Mouse (Mus musculus): ENCODE results near the gene Ror2. TPM values are rescaled to one million over a fixed set of nuclear protein-coding genes. Genes with fewer than 3 reads are reported as not detected.

Ror2 gene
- polyA plus RNA-seq, 1 experiment from 2014 or later, result 11.7 TPM

DNA sequence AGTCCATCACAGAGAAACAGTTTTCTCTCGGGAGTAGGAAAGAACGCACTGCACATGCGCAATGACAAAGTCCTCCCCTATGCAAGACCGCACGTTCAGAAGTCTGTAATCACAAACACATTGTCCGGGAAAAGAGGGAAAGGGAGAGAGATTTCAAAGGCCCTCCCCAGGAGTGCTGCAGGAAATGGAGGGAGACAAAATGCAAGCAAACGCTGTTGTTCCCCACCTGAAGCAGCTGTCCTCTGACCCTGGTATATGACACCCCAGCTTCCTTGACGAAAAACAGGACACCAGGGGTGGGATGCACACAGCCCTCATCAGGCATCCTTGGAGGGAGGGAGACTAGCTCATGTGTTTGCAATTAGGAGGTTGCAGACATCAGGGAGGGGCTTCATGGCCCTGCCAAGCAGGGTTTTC, 102.8 kb downstream of the Ror2 start:
- WGBS, result 59% methylated on average over 8 of the region's 8 CpGs
- Histone ChIP-seq H3K36me3 (no peaks in the 10 kb centered on the region), H3K4me3 (no peak overlapping the region), H3K4me1 (peaks cover 18% of the 10 kb centered on the region), H3K27ac (replicated peaks) (no peak overlapping the region), H3K27me3 (peaks cover 14% of the 10 kb centered on the region; the same call in 1 of the 2 replicates), H3K9ac (replicated peaks) (no peak overlapping the region), H3K4me2 (replicated peaks) (no peak overlapping the region), H3K9me3 (no peaks in the 10 kb centered on the region)
- no peak for ATAC-seq (ENCODE audit: low FRiP score, low read depth)

GRCm38 (mm10) chr13:53178594-53178993, 107.3 kb downstream of the Ror2 start:
- ATAC-seq (ENCODE audit: low FRiP score, low read depth), result no peak
- Histone ChIP-seq H3K4me3 (no peak overlapping the region), H3K36me3 (no peaks in the 10 kb centered on the region), H3K4me2 (replicated peaks) (peak overlapping the region; percentile 28), H3K27ac (replicated peaks) (peak overlapping the region; percentile 30; the same call in 1 of the 2 replicates), H3K9me3 (no peaks in the 10 kb centered on the region), H3K27me3 (peaks cover 26% of the 10 kb centered on the region; the same call in 1 of the 2 replicates), H3K4me1 (peaks cover 25% of the 10 kb centered on the region), H3K9ac (replicated peaks) (no peak overlapping the region)
- 3% methylated on average over 13 of the region's 13 CpGs for WGBS

- H3K27me3 ChIP-seq, result peaks cover 26% of the 10 kb centered on the region; the same call in 1 of the 2 replicates
- no peaks in the 10 kb centered on the region for H3K36me3 ChIP-seq
- H3K4me1 ChIP-seq, result peaks cover 22% of the 10 kb centered on the region
- H3K27ac ChIP-seq (replicated peaks), result peak overlapping the region; percentile 46; the same call in 1 of the 2 replicates
- no peak overlapping the region for H3K9ac ChIP-seq (replicated peaks)
- H3K9me3 ChIP-seq, result no peaks in the 10 kb centered on the region
- WGBS, result 18% methylated on average over 4 of the region's 4 CpGs
- no peak; the same call in 1 of the 2 replicates for ATAC-seq (ENCODE audit: low FRiP score, low read depth)
- H3K4me3 ChIP-seq, result no peak overlapping the region
- peak overlapping the region; percentile 28 for H3K4me2 ChIP-seq (replicated peaks)
These were observed 107.8 kb downstream of the Ror2 start for GRCm38 (mm10) chr13:53178171-53178570.

GRCm38 (mm10) chr13:53177424-53177718, 108.6 kb downstream of the Ror2 start:
- no peaks in the 10 kb centered on the region for H3K36me3 ChIP-seq
- no peak overlapping the region for H3K4me3 ChIP-seq
- no peak overlapping the region for H3K4me2 ChIP-seq (replicated peaks)
- H3K27ac ChIP-seq (replicated peaks), result no peak overlapping the region
- no peak overlapping the region for H3K9ac ChIP-seq (replicated peaks)
- H3K27me3 ChIP-seq, result peaks cover 26% of the 10 kb centered on the region; the same call in 1 of the 2 replicates
- ATAC-seq (ENCODE audit: low FRiP score, low read depth), result no peak
- 60% methylated on average over 7 of the region's 7 CpGs for WGBS
- peaks cover 22% of the 10 kb centered on the region for H3K4me1 ChIP-seq
- H3K9me3 ChIP-seq, result no peaks in the 10 kb centered on the region

GRCm38 (mm10) chr13:53176695-53177423, 109.1 kb downstream of the Ror2 start:
- WGBS, result 80% methylated on average over 10 of the region's 10 CpGs
- H3K27ac ChIP-seq (replicated peaks), result no peak overlapping the region
- no peak for ATAC-seq (ENCODE audit: low FRiP score, low read depth)
- H3K4me2 ChIP-seq (replicated peaks), result no peak overlapping the region
- H3K27me3 ChIP-seq, result peaks cover 26% of the 10 kb centered on the region; the same call in 1 of the 2 replicates
- no peaks in the 10 kb centered on the region for H3K36me3 ChIP-seq
- no peak overlapping the region for H3K4me3 ChIP-seq
- no peaks in the 10 kb centered on the region for H3K9me3 ChIP-seq
- H3K9ac ChIP-seq (replicated peaks), result no peak overlapping the region
- peaks cover 22% of the 10 kb centered on the region for H3K4me1 ChIP-seq

DNA sequence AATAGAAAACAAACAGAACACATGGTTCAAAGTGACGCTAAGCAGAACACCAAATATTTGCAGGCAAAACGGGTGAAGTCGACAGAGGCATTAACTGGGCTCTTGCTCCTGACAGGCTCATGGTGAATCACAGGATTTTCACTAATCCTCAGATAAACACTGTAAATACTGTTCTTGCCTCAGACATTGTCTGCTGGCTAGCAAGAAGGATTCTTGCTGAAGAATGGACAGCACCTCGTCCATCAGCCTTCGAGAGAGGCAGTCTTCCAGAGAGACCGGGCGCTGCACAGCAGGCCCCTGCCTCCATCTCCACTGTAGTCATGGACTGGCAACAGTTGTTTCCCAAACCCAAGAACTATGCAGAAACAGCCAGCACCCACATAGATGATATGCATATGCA, 110.9 kb downstream of the Ror2 start:
- H3K27me3 ChIP-seq, result peaks cover 19% of the 10 kb centered on the region; the same call in 1 of the 2 replicates
- peaks cover 22% of the 10 kb centered on the region for H3K4me1 ChIP-seq
- ATAC-seq (ENCODE audit: low FRiP score, low read depth), result no peak
- no peak overlapping the region for H3K9ac ChIP-seq (replicated peaks)
- no peak overlapping the region for H3K4me3 ChIP-seq
- H3K9me3 ChIP-seq, result no peaks in the 10 kb centered on the region
- WGBS, result 75% methylated on average over 7 of the region's 7 CpGs
- H3K36me3 ChIP-seq, result no peaks in the 10 kb centered on the region
- H3K4me2 ChIP-seq (replicated peaks), result no peak overlapping the region
- H3K27ac ChIP-seq (replicated peaks), result no peak overlapping the region

GRCm38 (mm10) chr13:53163671-53164070, 122.3 kb downstream of the Ror2 start:
- no peaks in the 10 kb centered on the region for H3K27me3 ChIP-seq
- H3K4me3 ChIP-seq, result no peak overlapping the region
- no peak for ATAC-seq (ENCODE audit: low FRiP score, low read depth)
- WGBS, result 70% methylated on average over 10 of the region's 10 CpGs
- peaks cover 21% of the 10 kb centered on the region for H3K4me1 ChIP-seq
- H3K4me2 ChIP-seq (replicated peaks), result no peak overlapping the region
- no peaks in the 10 kb centered on the region for H3K36me3 ChIP-seq
- no peak overlapping the region for H3K9ac ChIP-seq (replicated peaks)
- no peak overlapping the region for H3K27ac ChIP-seq (replicated peaks)
- H3K9me3 ChIP-seq, result no peaks in the 10 kb centered on the region

DNA sequence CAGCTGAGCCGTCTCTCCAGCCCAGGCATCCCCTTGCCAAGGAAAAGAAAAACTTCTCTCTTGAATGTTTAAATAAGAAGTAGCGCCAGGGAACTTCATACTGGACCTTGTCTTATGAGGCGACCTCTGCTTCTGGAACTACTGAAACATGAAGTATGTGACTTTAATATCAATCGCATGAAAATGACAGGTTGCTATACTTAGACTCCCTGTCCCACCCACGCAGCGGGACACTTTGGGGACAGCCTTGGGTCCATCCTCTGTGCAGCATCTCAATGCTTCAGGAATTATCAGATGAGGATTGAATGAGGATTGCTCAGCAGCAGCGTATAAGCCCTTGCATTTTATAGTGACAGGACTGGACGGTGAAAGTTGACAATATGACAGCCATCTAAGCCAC, 122.9 kb downstream of the Ror2 start:
- ATAC-seq (ENCODE audit: low FRiP score, low read depth), result no peak
- WGBS, result 81% methylated on average over 8 of the region's 8 CpGs
- H3K27ac ChIP-seq (replicated peaks), result no peak overlapping the region
- peaks cover 21% of the 10 kb centered on the region for H3K4me1 ChIP-seq
- H3K27me3 ChIP-seq, result no peaks in the 10 kb centered on the region
- no peaks in the 10 kb centered on the region for H3K9me3 ChIP-seq
- no peaks in the 10 kb centered on the region for H3K36me3 ChIP-seq
- H3K4me2 ChIP-seq (replicated peaks), result no peak overlapping the region
- H3K9ac ChIP-seq (replicated peaks), result no peak overlapping the region
- H3K4me3 ChIP-seq, result no peak overlapping the region

GRCm38 (mm10) chr13:53159501-53159900, 126.4 kb downstream of the Ror2 start:
- H3K9me3 ChIP-seq, result no peaks in the 10 kb centered on the region
- no peaks in the 10 kb centered on the region for H3K36me3 ChIP-seq
- 95% methylated on average over 5 of the region's 6 CpGs for WGBS
- no peak overlapping the region for H3K27ac ChIP-seq (replicated peaks)
- H3K27me3 ChIP-seq, result no peaks in the 10 kb centered on the region
- no peak for ATAC-seq (ENCODE audit: low FRiP score, low read depth)
- H3K4me2 ChIP-seq (replicated peaks), result no peak overlapping the region
- no peak overlapping the region for H3K9ac ChIP-seq (replicated peaks)
- H3K4me3 ChIP-seq, result no peak overlapping the region
- H3K4me1 ChIP-seq, result peaks cover 16% of the 10 kb centered on the region; the same call in 1 of the 2 replicates

DNA sequence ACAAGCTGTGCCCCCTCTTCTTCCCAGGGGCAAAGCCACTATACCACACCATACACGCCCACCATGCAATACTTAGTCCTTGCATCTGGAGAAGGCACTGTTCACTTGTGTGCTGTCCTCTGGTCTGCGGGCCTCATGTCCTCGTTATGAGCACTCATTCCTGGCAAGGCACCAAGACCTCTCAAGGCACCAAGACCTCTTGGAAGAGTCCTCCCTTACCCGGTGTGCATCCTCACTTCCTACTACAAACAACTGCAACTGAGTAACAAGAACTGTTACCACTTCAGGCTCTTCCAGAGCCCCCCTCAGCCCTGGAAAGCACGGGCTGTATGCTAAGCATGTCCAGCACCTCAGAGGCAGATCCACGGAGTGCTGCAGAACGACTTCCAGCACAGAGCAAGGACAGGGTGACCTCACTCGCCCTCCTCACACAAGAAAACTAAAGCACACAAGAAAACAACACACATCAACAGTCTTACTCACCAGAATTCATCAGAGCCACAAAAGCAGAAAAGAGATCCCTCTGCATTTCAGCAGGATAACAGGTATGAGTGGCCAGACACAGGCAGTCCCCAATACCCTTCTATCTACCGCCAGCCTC, 127.4 kb downstream of the Ror2 start:
- WGBS, result 84% methylated on average over 9 of the region's 9 CpGs

GRCm38 (mm10) chr13:53156911-53157310, 129.0 kb downstream of the Ror2 start:
- Histone ChIP-seq H3K4me1 (peaks cover 28% of the 10 kb centered on the region; the same call in 1 of the 2 replicates), H3K4me3 (no peak overlapping the region), H3K27ac (replicated peaks) (no peak overlapping the region), H3K4me2 (replicated peaks) (no peak overlapping the region), H3K27me3 (no peaks in the 10 kb centered on the region), H3K36me3 (no peaks in the 10 kb centered on the region), H3K9me3 (no peaks in the 10 kb centered on the region), H3K9ac (replicated peaks) (no peak overlapping the region)
- WGBS, result 88% methylated on average over 15 of the region's 15 CpGs
- no peak for ATAC-seq (ENCODE audit: low FRiP score, low read depth)

More for the DNA sequence above, 127.4 kb downstream of the Ror2 start:
- peaks cover 21% of the 10 kb centered on the region; the same call in 1 of the 2 replicates for H3K4me1 ChIP-seq
- H3K27ac ChIP-seq (replicated peaks), result no peak overlapping the region
- H3K4me2 ChIP-seq (replicated peaks), result no peak overlapping the region
- no peaks in the 10 kb centered on the region for H3K9me3 ChIP-seq
- no peak overlapping the region for H3K4me3 ChIP-seq
- ATAC-seq (ENCODE audit: low FRiP score, low read depth), result no peak
- no peaks in the 10 kb centered on the region for H3K36me3 ChIP-seq
- H3K9ac ChIP-seq (replicated peaks), result no peak overlapping the region
- no peaks in the 10 kb centered on the region for H3K27me3 ChIP-seq

- peaks cover 29% of the 10 kb centered on the region; the same call in 1 of the 2 replicates for H3K4me1 ChIP-seq
- whole genome bisulfite sequencing, result 79% methylated on average over 6 of the region's 6 CpGs
These were observed 129.6 kb downstream of the Ror2 start for GRCm38 (mm10) chr13:53156282-53156681.

More at GRCm38 (mm10) chr13:53156282-53156681, 129.6 kb downstream of the Ror2 start:
- Histone ChIP-seq H3K9ac (replicated peaks) (no peak overlapping the region), H3K4me3 (no peak overlapping the region), H3K9me3 (no peaks in the 10 kb centered on the region), H3K27me3 (no peaks in the 10 kb centered on the region), H3K27ac (replicated peaks) (no peak overlapping the region), H3K36me3 (no peaks in the 10 kb centered on the region), H3K4me2 (replicated peaks) (no peak overlapping the region)
- ATAC-seq (ENCODE audit: low FRiP score, low read depth), result no peak

Measured in midbrain, embryonic 12.5 days (tissue).